22 mouse cellular contexts compared by ENCODE assay signal in genomic region chr4:148112519-148112918, GRCm38 (mm10). TPM values are rescaled to one million over a fixed set of nuclear protein-coding genes. Genes with fewer than 3 reads are reported as not detected.
A peak's percentile ranks its signal among the peaks of the same experiment; 100 is the strongest.
DNase-seq lines count a peak whose midpoint lies in the region; ATAC-seq lines count a peak whose summit lies in the region.
"Had no signal": no experiment of that assay in that cellular context is flagged by ENCODE, and none has a peak within 500 bp of the region (broad histone marks: within the 10 kb centered on the region; RNA-seq: fewer than 3 reads in every experiment).

No protein-coding gene starts in this region.

- 0 out of 2 replicates have a peak overlapping the region, but pooled peaks have one; percentile 6 for H3K9ac ChIP-seq in midbrain, embryonic 12.5 days (replicated peaks)
- no peak overlapping the region for H3K9ac ChIP-seq in midbrain, embryonic 16.5 days (ENCODE audit: low read depth, low read length)
- no peak overlapping the region for H3K9ac ChIP-seq in intestine, embryonic 16.5 days (ENCODE audit: low read depth, low read length)
- H3K9ac ChIP-seq in heart, embryonic 11.5 days (ENCODE audit: low read depth, low read length), result no peak overlapping the region
- H3K9ac ChIP-seq: embryonic facial prominence, embryonic 13.5 days; embryonic facial prominence, embryonic 15.5 days; forebrain, embryonic 12.5 days had no signal

- H3K27ac ChIP-seq in midbrain, embryonic 12.5 days (replicated peaks), result no peak overlapping the region
- no peak overlapping the region for H3K27ac ChIP-seq in midbrain, embryonic 16.5 days (ENCODE audit: low read length)
- no peak overlapping the region for H3K27ac ChIP-seq in intestine, embryonic 16.5 days (ENCODE audit: low read length)
- no peak overlapping the region for H3K27ac ChIP-seq in heart, embryonic 11.5 days (ENCODE audit: low read depth, low read length)
- H3K27ac ChIP-seq: embryonic facial prominence, embryonic 13.5 days; embryonic facial prominence, embryonic 15.5 days; forebrain, embryonic 10.5 days; forebrain, embryonic 12.5 days had no signal

- DNase-seq in retina, postnatal 1 day, result no peak
- DNase-seq: adrenal gland, adult 2 months; adrenal gland, postnatal 10 days; adrenal gland, postnatal 25 days; cerebellum, adult 11 months; cerebellum, adult 18-20 months; cerebellum, adult 8-10 months; cerebellum, adult 9-11 months; cerebellum, postnatal 14 days; cerebellum, postnatal 36 days; embryo, embryonic 11 days had no signal

- H3K36me3 ChIP-seq in midbrain, embryonic 12.5 days, result peaks cover 66% of the 10 kb centered on the region
- H3K36me3 ChIP-seq in midbrain, embryonic 16.5 days (ENCODE audit: control insufficient read depth, insufficient read depth, low read length), result peaks cover 9% of the 10 kb centered on the region; the same call in 1 of the 2 replicates
- no peaks in the 10 kb centered on the region for H3K36me3 ChIP-seq in intestine, embryonic 16.5 days (ENCODE audit: control insufficient read depth, insufficient read depth, low read length)
- no peaks in the 10 kb centered on the region for H3K36me3 ChIP-seq in heart, embryonic 11.5 days (ENCODE audit: control insufficient read depth, insufficient read depth, low read length)
- H3K36me3 ChIP-seq: embryonic facial prominence, embryonic 13.5 days; embryonic facial prominence, embryonic 15.5 days had no signal

- H3K4me3 ChIP-seq in midbrain, embryonic 12.5 days, result no peak overlapping the region
- H3K4me3 ChIP-seq in midbrain, embryonic 16.5 days (ENCODE audit: low read depth, low read length), result no peak overlapping the region
- H3K4me3 ChIP-seq in intestine, embryonic 16.5 days (ENCODE audit: low read length), result no peak overlapping the region
- no peak overlapping the region for H3K4me3 ChIP-seq in heart, embryonic 11.5 days (ENCODE audit: low read depth, low read length)
- H3K4me3 ChIP-seq: embryonic facial prominence, embryonic 13.5 days; embryonic facial prominence, embryonic 15.5 days; erythroblast, embryonic 14.5 days; forebrain, embryonic 10.5 days; forebrain, embryonic 12.5 days had no signal

- no peak overlapping the region for H3K4me2 ChIP-seq in midbrain, embryonic 12.5 days (replicated peaks)
- no peak overlapping the region for H3K4me2 ChIP-seq in midbrain, embryonic 16.5 days (ENCODE audit: low read length)
- H3K4me2 ChIP-seq in intestine, embryonic 16.5 days (ENCODE audit: low read depth, low read length), result no peak overlapping the region
- no peak overlapping the region for H3K4me2 ChIP-seq in heart, embryonic 11.5 days
- H3K4me2 ChIP-seq: embryonic facial prominence, embryonic 13.5 days; embryonic facial prominence, embryonic 15.5 days; forebrain, embryonic 12.5 days had no signal

- H3K27me3 ChIP-seq in midbrain, embryonic 12.5 days, result peaks cover 2% of the 10 kb centered on the region
- no peaks in the 10 kb centered on the region for H3K27me3 ChIP-seq in midbrain, embryonic 16.5 days (ENCODE audit: control insufficient read depth, insufficient read depth, low read depth, low read length)
- H3K27me3 ChIP-seq in intestine, embryonic 16.5 days (replicated peaks; ENCODE audit: control insufficient read depth, insufficient read depth, low read length), result 0 out of 2 replicates have a peak, but pooled peaks cover 2% of the 10 kb centered on the region
- peaks cover 7% of the 10 kb centered on the region for H3K27me3 ChIP-seq in heart, embryonic 11.5 days (ENCODE audit: control insufficient read depth, insufficient read depth, low read length)
- H3K27me3 ChIP-seq: embryonic facial prominence, embryonic 13.5 days had no signal

- H3K9me3 ChIP-seq in midbrain, embryonic 12.5 days, result no peaks in the 10 kb centered on the region; the same call in 1 of the 2 replicates
- no peaks in the 10 kb centered on the region for H3K9me3 ChIP-seq in midbrain, embryonic 16.5 days (replicated peaks; ENCODE audit: control insufficient read depth, low read length, poor library complexity, severe bottlenecking)
- peaks cover 4% of the 10 kb centered on the region; the same call in 1 of the 2 replicates for H3K9me3 ChIP-seq in intestine, embryonic 16.5 days (ENCODE audit: control insufficient read depth, low read length)
- no peaks in the 10 kb centered on the region for H3K9me3 ChIP-seq in heart, embryonic 11.5 days (replicated peaks; ENCODE audit: control insufficient read depth, low read length)
- H3K9me3 ChIP-seq: embryonic facial prominence, embryonic 13.5 days; embryonic facial prominence, embryonic 15.5 days; forebrain, embryonic 12.5 days had no signal

- ATAC-seq in midbrain, embryonic 12.5 days (ENCODE audit: low FRiP score, low read depth), result no peak
- ATAC-seq in midbrain, embryonic 16.5 days, result no peak
- peak; percentile 64 for ATAC-seq in intestine, embryonic 16.5 days
- ATAC-seq in heart, embryonic 11.5 days (replicated peaks; ENCODE audit: insufficient number of reproducible peaks, low FRiP score, low TSS enrichment), result no peak
- ATAC-seq: forebrain, embryonic 14.5 days; forebrain, embryonic 16.5 days had no signal

- 85% methylated on average over 12 of the region's 12 CpGs for WGBS in midbrain, embryonic 12.5 days
- WGBS in midbrain, embryonic 16.5 days, result 83% methylated on average over 12 of the region's 12 CpGs
- 68% methylated on average over 12 of the region's 12 CpGs for WGBS in intestine, embryonic 16.5 days
- 79% methylated on average over 12 of the region's 12 CpGs for WGBS in heart, embryonic 11.5 days (ENCODE audit: insufficient replicate concordance)

- H3K4me1 ChIP-seq in midbrain, embryonic 12.5 days, result peaks cover 10% of the 10 kb centered on the region
- peaks cover 9% of the 10 kb centered on the region for H3K4me1 ChIP-seq in midbrain, embryonic 16.5 days (ENCODE audit: control insufficient read depth, insufficient read depth, low read length)
- H3K4me1 ChIP-seq in intestine, embryonic 16.5 days (ENCODE audit: control insufficient read depth, insufficient read depth, low read length), result peaks cover 7% of the 10 kb centered on the region
- H3K4me1 ChIP-seq in heart, embryonic 11.5 days (ENCODE audit: control insufficient read depth, insufficient read depth, low read length), result peaks cover 13% of the 10 kb centered on the region

RNA-seq across cellular contexts. Expression of gene Mad2l2, which starts 17.7 kb away (rescaled TPM):
- 94.7 and 95.2 TPM in 2 replicates for polyA plus RNA-seq in midbrain, embryonic 12.5 days (2016; fragmentation: Nextera tagmentation; extraction: Ambion mirVana)
- 98.2 and 100 TPM in 2 replicates for polyA plus RNA-seq in midbrain, embryonic 16.5 days (2015; fragmentation: Nextera tagmentation; extraction: Ambion mirVana)
- 29.3 and 30.1 TPM in 2 replicates for polyA plus RNA-seq in intestine, embryonic 16.5 days (2015; fragmentation: Nextera tagmentation; extraction: Ambion mirVana)
- 45.3 and 47.2 TPM in 2 replicates for polyA plus RNA-seq in heart, embryonic 11.5 days (2014; fragmentation: Nextera tagmentation; extraction: Ambion mirVana)

RNA-seq across cellular contexts. Expression of gene Draxin, which starts 18.0 kb away (rescaled TPM):
- polyA plus RNA-seq in midbrain, embryonic 12.5 days (2016; fragmentation: Nextera tagmentation; extraction: Ambion mirVana), result 16.7 and 16.8 TPM in 2 replicates
- polyA plus RNA-seq in midbrain, embryonic 16.5 days (2015; fragmentation: Nextera tagmentation; extraction: Ambion mirVana), result 11.8 and 11.9 TPM in 2 replicates
- polyA plus RNA-seq in intestine, embryonic 16.5 days (2015; fragmentation: Nextera tagmentation; extraction: Ambion mirVana), result 0.06 and 0.07 TPM in 2 replicates
- 0.06 and 0.16 TPM in 2 replicates for polyA plus RNA-seq in heart, embryonic 11.5 days (2014; fragmentation: Nextera tagmentation; extraction: Ambion mirVana)
- polyA plus RNA-seq: erythroblast, embryonic 14.5 days had no signal

RNA-seq across cellular contexts. Expression of gene Agtrap, which starts 24.7 kb away (rescaled TPM):
- polyA plus RNA-seq in midbrain, embryonic 12.5 days (2016; fragmentation: Nextera tagmentation; extraction: Ambion mirVana), result 11.2 and 11.9 TPM in 2 replicates
- 7.7 and 8.1 TPM in 2 replicates for polyA plus RNA-seq in midbrain, embryonic 16.5 days (2015; fragmentation: Nextera tagmentation; extraction: Ambion mirVana)
- 19.6 and 22.2 TPM in 2 replicates for polyA plus RNA-seq in intestine, embryonic 16.5 days (2015; fragmentation: Nextera tagmentation; extraction: Ambion mirVana)
- 12.7 and 17.6 TPM in 2 replicates for polyA plus RNA-seq in heart, embryonic 11.5 days (2014; fragmentation: Nextera tagmentation; extraction: Ambion mirVana)

RNA-seq across cellular contexts. Expression of gene Fbxo6, which starts 39.4 kb away (rescaled TPM):
- polyA plus RNA-seq in midbrain, embryonic 12.5 days (2016; fragmentation: Nextera tagmentation; extraction: Ambion mirVana), result 14.6 and 17.1 TPM in 2 replicates
- polyA plus RNA-seq in midbrain, embryonic 16.5 days (2015; fragmentation: Nextera tagmentation; extraction: Ambion mirVana), result 18.5 and 23.8 TPM in 2 replicates
- 22.7 and 23.8 TPM in 2 replicates for polyA plus RNA-seq in intestine, embryonic 16.5 days (2015; fragmentation: Nextera tagmentation; extraction: Ambion mirVana)
- 23.3 and 24.5 TPM in 2 replicates for polyA plus RNA-seq in heart, embryonic 11.5 days (2014; fragmentation: Nextera tagmentation; extraction: Ambion mirVana)

RNA-seq across cellular contexts. Expression of gene Fbxo44, which starts 47.8 kb away (rescaled TPM):
- polyA plus RNA-seq in midbrain, embryonic 12.5 days (2016; fragmentation: Nextera tagmentation; extraction: Ambion mirVana), result 77.4 and 79.8 TPM in 2 replicates
- polyA plus RNA-seq in midbrain, embryonic 16.5 days (2015; fragmentation: Nextera tagmentation; extraction: Ambion mirVana), result 90.1 and 102 TPM in 2 replicates
- 6.8 and 7.3 TPM in 2 replicates for polyA plus RNA-seq in intestine, embryonic 16.5 days (2015; fragmentation: Nextera tagmentation; extraction: Ambion mirVana)
- 20.4 and 24.8 TPM in 2 replicates for polyA plus RNA-seq in heart, embryonic 11.5 days (2014; fragmentation: Nextera tagmentation; extraction: Ambion mirVana)

Comparison
In these comparisons a context has a peak if more than half of its experiments do, and no peak if none do; other contexts are left out.
1. RNA of gene Draxin, which starts 18.0 kb away (polyA plus RNA-seq): 16.7 to 16.8 TPM in midbrain, embryonic 12.5 days and 11.8 to 11.9 TPM in midbrain, embryonic 16.5 days; 0.06 to 0.16 TPM in heart, embryonic 11.5 days and 0.06 to 0.07 TPM in intestine, embryonic 16.5 days; every median in the first group is over 10 times any median in the second.